Mouse (Mus musculus) heart, embryonic 14.5 days (tissue): Measurements from ENCODE around the gene Slc2a2. TPM values are rescaled to one million over a fixed set of nuclear protein-coding genes. Genes with fewer than 3 reads are reported as not detected.

Experiments used
- polyA plus RNA-seq: library from polyadenylated mRNA; unstranded; fragments of >200 nt; fragmentation: Nextera tagmentation; extraction: Ambion mirVana; gene quantifications from 2 replicates; pipeline ENCODE4 v1.2.1, GENCODE M21; 2014

Gene Slc2a2
- polyA plus RNA-seq, 1 experiment from 2014 or later, result not detected

Other genes starting within 250 kb of the Slc2a2 start
- 12.7 and 12.9 TPM in 2 replicates for gene Eif5a2, start 83.4 kb downstream of the Slc2a2 start, polyA plus RNA-seq
- 244 and 279 TPM in 2 replicates for gene Rpl22l1, start 107.5 kb downstream of the Slc2a2 start, polyA plus RNA-seq
- not detected in 2 replicates for gene Gm1527, start 194.7 kb downstream of the Slc2a2 start, polyA plus RNA-seq